Mouse (Mus musculus) kidney, adult 2 months (tissue): ENCODE measurements around the gene Stard7.

Source experiments
- CTCF ChIP-seq: fragments of 200-500 bp; conservative IDR thresholded peaks from 2 replicates; pipeline ENCODE4 v1.5.1; 2011; ENCODE audit warnings: low read depth, mild to moderate bottlenecking, control low read depth, low read length, moderate library complexity, mixed read lengths; ENCODE audit not compliant: insufficient read depth, insufficient read length
- POLR2A ChIP-seq: fragments of 200-500 bp; IDR thresholded peaks from one replicate; pipeline ENCODE4 v1.6.1; 2011; ENCODE audit warnings: low read depth, low read length, control low read depth

DNA sequence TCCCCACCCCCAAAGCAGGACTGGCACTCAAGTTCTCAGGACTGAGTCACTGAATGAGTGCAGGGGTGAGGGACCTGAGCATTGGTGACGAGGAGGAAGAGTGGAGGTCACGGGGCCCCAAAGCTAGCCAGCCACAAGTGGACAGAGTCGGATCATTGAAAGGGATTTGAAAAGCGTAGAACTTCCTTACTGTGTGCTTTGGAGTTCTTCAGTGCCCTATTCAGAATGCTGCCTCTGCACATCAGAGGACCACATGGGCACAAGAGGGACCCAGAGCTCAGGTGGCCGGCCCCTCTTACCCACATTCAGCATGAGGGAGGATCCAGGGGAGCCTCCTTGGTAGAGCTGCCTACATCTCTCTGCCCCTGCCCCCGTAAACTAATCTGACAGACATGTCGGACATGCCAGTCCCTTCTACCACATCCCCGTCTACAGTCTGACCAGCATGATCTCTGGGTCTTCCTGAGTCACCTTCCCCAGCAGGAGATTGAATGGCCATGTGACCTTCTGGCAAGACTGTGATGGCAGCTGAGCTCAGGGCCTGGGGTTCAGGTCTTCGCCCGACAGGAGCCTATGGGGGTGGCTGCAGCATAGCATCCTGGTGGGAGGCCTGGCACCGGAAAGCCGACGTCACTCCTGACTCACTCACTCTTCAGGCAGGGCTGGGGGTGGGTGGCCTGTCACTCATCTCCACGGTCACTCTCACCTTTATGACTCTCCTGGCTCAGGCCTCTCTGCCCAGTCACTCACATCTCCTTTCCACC is 63.0 kb downstream of the Stard7 start:
- TF ChIP-seq CTCF (no peak), POLR2A (no peak)
